Mouse (Mus musculus) heart, postnatal 0 days (tissue): Measurements from ENCODE around the gene Wdr83os. TPM values are rescaled to one million over a fixed set of nuclear protein-coding genes. Genes with fewer than 3 reads are reported as not detected.

ENCODE experiments used
- ATAC-seq: fragments of 200-750 bp; cut with Nextera tagmentation; 2 replicates; pipeline ENCODE4 v1.8.0; 2017; ENCODE audit warnings: low read depth, moderate number of reproducible peaks, moderate library complexity; ENCODE audit not compliant: insufficient read depth
- DNase-seq: peaks from one replicate; pipeline ENCODE4 v3.0.0-alpha.2; 2016; ENCODE audit warnings: low spot score
- H3K27ac ChIP-seq: fragments of 300-500 bp; sonication (generic); 2 replicates; pipeline ENCODE4 v1.5.1; 2014; ENCODE audit warnings: low read depth, mild to moderate bottlenecking
- H3K27me3 ChIP-seq: fragments of 300-500 bp; sonication (generic); 2 replicates; pipeline ENCODE4 v1.6.1; 2014; ENCODE audit warnings: low read length, mixed read lengths; ENCODE audit not compliant: control insufficient read depth, insufficient read depth
- H3K36me3 ChIP-seq: fragments of 300-500 bp; sonication (generic); replicated peaks from 2 replicates; pipeline ENCODE4 v1.6.1; 2014; ENCODE audit warnings: low read length, mixed read lengths; ENCODE audit not compliant: control insufficient read depth, insufficient read depth
- H3K4me1 ChIP-seq: fragments of 300-500 bp; sonication (generic); 2 replicates; pipeline ENCODE4 v1.6.1; 2014; ENCODE audit warnings: antibody characterized with exemption; ENCODE audit not compliant: control insufficient read depth, insufficient read depth
- H3K4me2 ChIP-seq: fragments of 300-500 bp; sonication (generic); 2 replicates; pipeline ENCODE4 v1.6.1; 2014; ENCODE audit warnings: low read depth, mild to moderate bottlenecking, low read length, moderate library complexity
- H3K4me3 ChIP-seq: fragments of 300-500 bp; sonication (generic); 2 replicates; pipeline ENCODE4 v1.5.1; 2014; ENCODE audit warnings: low read depth, low read length
- H3K9ac ChIP-seq: fragments of 300-500 bp; sonication (generic); replicated peaks from 2 replicates; pipeline ENCODE4 v1.6.1; 2014; ENCODE audit warnings: low read depth, low read length, mixed read lengths
- H3K9me3 ChIP-seq: fragments of 300-500 bp; sonication (generic); replicated peaks from 2 replicates; pipeline ENCODE4 v1.6.1; 2016; ENCODE audit warnings: low read length; ENCODE audit not compliant: control insufficient read depth
- CTCF ChIP-seq: IDR thresholded peaks from 2 replicates; pipeline ENCODE4 v1.5.1; 2016; ENCODE audit warnings: antibody characterized with exemption, control low read depth, low read depth
- EP300 ChIP-seq: IDR thresholded peaks from 2 replicates; pipeline ENCODE4 v1.6.1; 2016; ENCODE audit warnings: antibody characterized with exemption, low read depth
- WGBS: fragments of 180-500 bp; shearing (Covaris S2); extraction: QIAGEN DNeasy Blood & Tissue Kit; methylation state at CpG from one replicate; pipeline ENCODE4 v1.1.7; 2014; 5-methylcytosine and 5-hydroxymethylcytosine counted together
- polyA plus RNA-seq: library from polyadenylated mRNA; unstranded; fragments of >200 nt; fragmentation: Nextera tagmentation; extraction: Ambion mirVana; gene quantifications from 2 replicates; pipeline ENCODE4 v1.2.1, GENCODE M21; 2015
- total RNA-seq: library from RNA; depleted of rRNA; stranded (reverse); fragments of >200 nt; gene quantifications from 2 replicates; pipeline ENCODE4 v1.2.3, GENCODE M21; 2014; ENCODE audit warnings: low replicate concordance

Gene Wdr83os
- total and polyA plus RNA-seq, 2 experiments from 2014 or later = 99.8 to 101 TPM

- H3K27me3 ChIP-seq = no peaks in the 10 kb centered on the region
- H3K9ac ChIP-seq = no peak within 1 kb of the TSS
- TF ChIP-seq EP300 (no peak), CTCF (no peak)
- no peaks in the 10 kb centered on the region for H3K9me3 ChIP-seq
- H3K4me2 ChIP-seq = no peak within 1 kb of the TSS
- H3K4me3 ChIP-seq = no peak within 1 kb of the TSS
- H3K27ac ChIP-seq = no peak within 1 kb of the TSS
- H3K36me3 ChIP-seq = no peaks in the 10 kb centered on the region
- DNase-seq (no peak), ATAC-seq (no peak)
- peaks cover 6% of the 10 kb centered on the region; the same call in 1 of the 2 replicates for H3K4me1 ChIP-seq
Observed at GRCm38 (mm10) chr8:85067982-85068381, 12.6 kb upstream of the Wdr83os start, which contains the start of gene Gm5741. TSS of gene Gm5741 (minus strand) at chr8:85067982.

GRCm38 (mm10) chr8:85071041-85071440 is 9.5 kb upstream of the Wdr83os start:
- no peaks in the 10 kb centered on the region for H3K27me3 ChIP-seq
- TF ChIP-seq CTCF (no peak), EP300 (no peak)
- no peak overlapping the region for H3K9ac ChIP-seq
- H3K27ac ChIP-seq = peak overlapping the region; percentile 92
- peak overlapping the region; percentile 83 for H3K4me3 ChIP-seq
- H3K36me3 ChIP-seq = peaks cover 26% of the 10 kb centered on the region
- H3K4me2 ChIP-seq = peak overlapping the region; percentile 67
- peaks cover 6% of the 10 kb centered on the region; the same call in 1 of the 2 replicates for H3K4me1 ChIP-seq
- H3K9me3 ChIP-seq = no peaks in the 10 kb centered on the region
- 87% methylated on average over 5 of the region's 5 CpGs for WGBS
- no peak for ATAC-seq
- no peak for DNase-seq

- peak within 1 kb of the TSS; percentile 92 for H3K27ac ChIP-seq
- no peaks in the 10 kb centered on the region for H3K27me3 ChIP-seq
- TF ChIP-seq CTCF = peak; percentile 8; the same call in 1 of the 2 replicates
- TF ChIP-seq EP300 = peak; percentile 38; the same call in 1 of the 2 replicates
- H3K9me3 ChIP-seq = no peaks in the 10 kb centered on the region
- peaks cover 6% of the 10 kb centered on the region; the same call in 1 of the 2 replicates for H3K4me1 ChIP-seq
- ATAC-seq = peak; percentile 93
- peak within 1 kb of the TSS; percentile 84 for H3K9ac ChIP-seq
- under 1% methylated on average over 68 of the region's 68 CpGs for WGBS
- peak within 1 kb of the TSS; percentile 83 for H3K4me3 ChIP-seq
- peaks cover 33% of the 10 kb centered on the region for H3K36me3 ChIP-seq
- H3K4me2 ChIP-seq = peak within 1 kb of the TSS; percentile 67
- DNase-seq = peak; percentile 91
Observed at GRCm38 (mm10) chr8:85071514-85072281, 8.8 kb upstream of the Wdr83os start, which contains the start of gene Dhps. TSS of gene Dhps (plus strand) at chr8:85071757.

GRCm38 (mm10) chr8:85072364-85072929 is 8.1 kb upstream of the Wdr83os start:
- peak overlapping the region; percentile 83 for H3K4me3 ChIP-seq
- no peaks in the 10 kb centered on the region for H3K27me3 ChIP-seq
- H3K36me3 ChIP-seq = peaks cover 34% of the 10 kb centered on the region
- H3K27ac ChIP-seq = peak overlapping the region; percentile 92; the same call in 1 of the 2 replicates
- no peak for TF ChIP-seq EP300
- no peak for DNase-seq
- ATAC-seq = no peak
- WGBS = 32% methylated on average over 9 of the region's 9 CpGs
- peaks cover 6% of the 10 kb centered on the region; the same call in 1 of the 2 replicates for H3K4me1 ChIP-seq
- peak overlapping the region; percentile 84 for H3K9ac ChIP-seq
- peak overlapping the region; percentile 67 for H3K4me2 ChIP-seq
- H3K9me3 ChIP-seq = no peaks in the 10 kb centered on the region

GRCm38 (mm10) chr8:85073041-85073612 is 7.4 kb upstream of the Wdr83os start:
- Histone ChIP-seq H3K4me2 (no peak overlapping the region), H3K4me3 (no peak overlapping the region), H3K27me3 (no peaks in the 10 kb centered on the region), H3K4me1 (peaks cover 6% of the 10 kb centered on the region; the same call in 1 of the 2 replicates), H3K36me3 (peaks cover 34% of the 10 kb centered on the region), H3K9me3 (no peaks in the 10 kb centered on the region), H3K27ac (no peak overlapping the region), H3K9ac (no peak overlapping the region)
- ATAC-seq (no peak), DNase-seq (no peak)
- WGBS = 82% methylated on average over 15 of the region's 15 CpGs
- no peak for TF ChIP-seq CTCF
- TF ChIP-seq EP300 = no peak
